In the genomic region with DNA sequence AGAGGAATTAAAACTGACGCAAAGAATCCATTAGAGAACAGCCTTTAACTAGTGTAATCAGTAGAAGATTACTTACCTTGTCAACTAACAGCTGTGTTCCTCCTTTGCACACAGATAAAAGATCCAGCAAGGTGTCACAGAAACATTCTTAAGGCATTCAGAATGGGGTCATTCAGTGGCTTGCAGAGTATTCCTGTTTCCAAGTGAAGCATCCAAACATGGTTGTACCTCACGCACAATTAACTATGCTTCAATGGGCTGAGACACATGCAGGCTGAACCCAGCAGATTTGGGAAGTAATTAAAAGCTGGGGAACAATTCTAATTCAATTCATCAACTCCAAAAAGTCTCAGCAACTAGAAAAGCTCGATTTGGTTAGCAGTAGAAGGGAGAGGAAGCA, we compare ENCODE assay signal across 16 mouse cellular contexts.
"Had no signal": no experiment of that assay in that cellular context is flagged by ENCODE, and none has a peak within 500 bp of the region (broad histone marks: within the 10 kb centered on the region; RNA-seq: fewer than 3 reads in every experiment).

No protein-coding gene starts in this region.

- H3K9me3 ChIP-seq: limb, embryonic 10.5 days; liver, embryonic 15.5 days; midbrain, embryonic 10.5 days; neural tube, embryonic 12.5 days had no signal

- H3K27me3 ChIP-seq: liver, embryonic 15.5 days; neural tube, embryonic 12.5 days had no signal

- H3K4me1 ChIP-seq: limb, embryonic 10.5 days; liver, embryonic 15.5 days; midbrain, embryonic 10.5 days; neural tube, embryonic 12.5 days had no signal

- H3K4me3 ChIP-seq: left cerebral cortex, adult 2 months; limb, embryonic 10.5 days; liver, embryonic 15.5 days; midbrain, embryonic 10.5 days; myocyte; neural tube, embryonic 12.5 days had no signal

- H3K9ac ChIP-seq: liver, embryonic 15.5 days; neural tube, embryonic 12.5 days had no signal

- DNase-seq: kidney, adult 11 months; kidney, postnatal 14 days; lung, adult 2 months; lung, postnatal 36 days; right cerebral cortex, postnatal 4 days; spleen, adult 18-20 months; thymus, adult 18-20 months; thymus, postnatal 14 days had no signal

- H3K27ac ChIP-seq: left cerebral cortex, adult 2 months; limb, embryonic 10.5 days; liver, embryonic 15.5 days; midbrain, embryonic 10.5 days; neural tube, embryonic 12.5 days had no signal

- H3K4me2 ChIP-seq: liver, embryonic 11.5 days; liver, embryonic 15.5 days; neural tube, embryonic 12.5 days had no signal

- H3K36me3 ChIP-seq: limb, embryonic 10.5 days; liver, embryonic 15.5 days; midbrain, embryonic 10.5 days; neural tube, embryonic 12.5 days had no signal

- ATAC-seq: lung, postnatal 0 days had no signal
